Mouse (Mus musculus): ENCODE data around the gene Chst11.

GRCm38 (mm10) chr10:83184480-83185069, 199.3 kb downstream of the Chst11 start:
- TF ChIP-seq POLR2A (IDR thresholded peaks at IDR 0.05; ENCODE audit: borderline replicate concordance, extremely low read depth, insufficient read depth, insufficient read length, poor library complexity, severe bottlenecking) (no peak), CTCF (IDR thresholded peaks at IDR 0.05; ENCODE audit: borderline replicate concordance, extremely low read depth, insufficient read depth, insufficient read length) (no peak)
